Mouse (Mus musculus) forebrain, postnatal 0 days (tissue): ENCODE results near the gene Spag6. TPM values are rescaled to one million over a fixed set of nuclear protein-coding genes. Genes with fewer than 3 reads are reported as not detected.

ENCODE experiments used
- ATAC-seq: fragments of 200-750 bp; cut with Nextera tagmentation; 2 replicates; pipeline ENCODE4 v1.8.0; 2017; ENCODE audit warnings: mild to moderate bottlenecking, moderate library complexity
- DNase-seq: peaks from one replicate; pipeline ENCODE4 v3.0.0-alpha.2; 2015
- H3K27ac ChIP-seq: fragments of 300-500 bp; sonication (generic); 2 replicates; pipeline ENCODE4 v1.5.1; 2014; ENCODE audit warnings: low read depth, mild to moderate bottlenecking, antibody characterized with exemption, low read length, moderate library complexity, mixed read lengths
- H3K27me3 ChIP-seq: fragments of 300-500 bp; sonication (generic); 2 replicates; pipeline ENCODE4 v1.6.1; 2014; ENCODE audit warnings: mild to moderate bottlenecking, low read length, mixed read lengths; ENCODE audit not compliant: insufficient read depth
- H3K36me3 ChIP-seq: fragments of 300-500 bp; sonication (generic); 2 replicates; pipeline ENCODE4 v1.6.1; 2014; ENCODE audit warnings: mild to moderate bottlenecking, moderate library complexity; ENCODE audit not compliant: insufficient read depth
- H3K4me1 ChIP-seq: fragments of 300-500 bp; sonication (generic); 2 replicates; pipeline ENCODE4 v1.6.1; 2014; ENCODE audit warnings: antibody characterized with exemption; ENCODE audit not compliant: insufficient read depth
- H3K4me2 ChIP-seq: fragments of 300-500 bp; sonication (generic); 2 replicates; pipeline ENCODE4 v1.6.1; 2014; ENCODE audit warnings: low read depth, mild to moderate bottlenecking, moderate library complexity
- H3K4me3 ChIP-seq: fragments of 300-500 bp; sonication (generic); 2 replicates; pipeline ENCODE4 v1.5.1; 2014; ENCODE audit warnings: low read depth, low read length, mixed read lengths
- H3K9ac ChIP-seq: fragments of 300-500 bp; sonication (generic); 2 replicates; pipeline ENCODE4 v1.6.1; 2014; ENCODE audit warnings: mild to moderate bottlenecking
- H3K9me3 ChIP-seq: fragments of 300-500 bp; sonication (generic); 2 replicates; pipeline ENCODE4 v1.6.1; 2016; ENCODE audit warnings: low read length
- CTCF ChIP-seq: sonication (generic); IDR thresholded peaks from 2 replicates; pipeline ENCODE4 v1.5.1; 2016; ENCODE audit warnings: antibody characterized with exemption, control low read depth, low read depth
- whole genome bisulfite sequencing: fragments of 180-500 bp; shearing (Covaris S2); extraction: QIAGEN DNeasy Blood & Tissue Kit; methylation state at CpG from one replicate; pipeline ENCODE4 v1.1.7; 2014; 5-methylcytosine and 5-hydroxymethylcytosine counted together
- polyA plus RNA-seq: library from polyadenylated mRNA; unstranded; fragments of >200 nt; fragmentation: Nextera tagmentation; extraction: Ambion mirVana; gene quantifications from 2 replicates; pipeline ENCODE4 v1.2.1, GENCODE M21; 2015
- total RNA-seq: library from RNA; depleted of rRNA; stranded (reverse); fragments of >200 nt; gene quantifications from 2 replicates; pipeline ENCODE4 v1.2.3, GENCODE M21; 2014; rRNA removed

The Spag6 gene
- not detected in 2 replicates for total RNA-seq
- 0.06 and 0.21 TPM in 2 replicates for polyA plus RNA-seq

DNA sequence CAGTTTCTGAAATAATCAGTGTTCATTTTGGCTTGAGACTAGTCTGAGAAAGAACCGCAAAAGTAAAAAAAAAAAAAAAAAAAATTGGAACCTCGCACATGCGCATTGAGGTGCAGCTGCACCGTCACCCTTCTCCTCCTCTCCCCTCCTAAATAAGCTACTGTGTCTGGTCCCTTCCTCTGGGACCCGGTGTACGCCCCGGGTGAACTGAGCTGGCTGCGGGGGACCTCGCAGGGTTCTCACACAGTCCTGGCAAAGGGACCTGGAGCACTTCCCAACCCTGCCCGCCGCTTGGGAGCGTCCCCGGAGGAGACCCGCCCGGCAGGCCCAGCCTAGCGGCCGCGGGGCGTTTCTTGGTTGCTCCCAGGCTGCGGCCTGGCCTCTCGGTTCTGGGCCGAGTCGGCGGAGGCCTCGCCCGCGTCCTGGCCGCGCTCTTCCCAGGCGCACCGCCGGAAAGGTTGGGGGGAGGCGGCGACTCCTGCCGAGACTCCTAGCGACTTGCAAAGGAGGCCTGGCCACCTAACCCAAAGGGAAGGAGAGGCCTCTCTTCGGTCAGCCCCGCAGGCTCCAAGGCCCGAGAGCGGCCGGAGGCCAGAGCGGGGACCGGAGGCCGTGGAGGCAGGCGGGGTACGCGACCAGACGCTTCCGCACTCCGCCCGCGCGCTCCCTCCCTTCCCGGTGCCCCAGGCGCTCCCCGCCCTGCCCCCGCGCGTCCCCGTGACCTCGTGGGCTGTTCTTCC, at the start of gene Spag6:
Gene Spag6, plus strand, starts transcription at position 162 of the 740 bp plus-strand sequence.
- peak; percentile 54 for ATAC-seq
- DNase-seq, result peak; percentile 74
- TF ChIP-seq CTCF, result no peak
- peaks cover 68% of the 10 kb centered on the region for H3K27me3 ChIP-seq
- peak within 1 kb of the TSS; percentile 82 for H3K4me2 ChIP-seq
- 0 out of 2 replicates have a peak, but pooled peaks cover 5% of the 10 kb centered on the region for H3K4me1 ChIP-seq
- H3K27ac ChIP-seq, result no peak within 1 kb of the TSS; the same call in 1 of the 2 replicates
- H3K9ac ChIP-seq, result peak within 1 kb of the TSS; percentile 52
- peak within 1 kb of the TSS; percentile 46 for H3K4me3 ChIP-seq
- no peaks in the 10 kb centered on the region for H3K9me3 ChIP-seq
- WGBS, result 3% methylated on average over 60 of the region's 61 CpGs
- no peaks in the 10 kb centered on the region for H3K36me3 ChIP-seq

DNA sequence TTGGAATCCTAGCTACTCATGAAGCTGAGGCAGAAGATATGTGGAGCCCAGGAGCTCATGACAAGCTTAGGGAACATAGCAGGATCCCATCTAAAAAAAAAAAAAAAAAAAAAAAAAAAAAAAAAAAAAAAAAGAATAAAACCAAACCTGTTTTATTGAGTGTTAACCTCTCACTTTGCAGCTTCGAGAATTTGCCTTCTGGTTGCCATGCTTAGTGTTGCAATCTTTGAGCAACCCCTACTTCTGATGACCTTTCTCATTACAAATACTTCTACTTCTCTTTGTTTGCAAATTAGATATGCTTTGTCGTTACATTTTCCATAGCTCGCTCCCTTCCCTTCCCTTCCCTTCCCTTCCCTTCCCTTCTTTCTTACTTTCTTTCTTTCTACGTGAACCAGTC, 45.3 kb upstream of the Spag6 start:
- Histone ChIP-seq H3K36me3 (no peaks in the 10 kb centered on the region), H3K27me3 (no peaks in the 10 kb centered on the region), H3K4me2 (no peak overlapping the region), H3K4me1 (no peaks in the 10 kb centered on the region), H3K9me3 (no peaks in the 10 kb centered on the region), H3K9ac (no peak overlapping the region), H3K27ac (no peak overlapping the region), H3K4me3 (no peak overlapping the region)
- ATAC-seq (no peak), DNase-seq (no peak)
- no peak for TF ChIP-seq CTCF
- 81% methylated on average over 4 of the region's 4 CpGs for WGBS

DNA sequence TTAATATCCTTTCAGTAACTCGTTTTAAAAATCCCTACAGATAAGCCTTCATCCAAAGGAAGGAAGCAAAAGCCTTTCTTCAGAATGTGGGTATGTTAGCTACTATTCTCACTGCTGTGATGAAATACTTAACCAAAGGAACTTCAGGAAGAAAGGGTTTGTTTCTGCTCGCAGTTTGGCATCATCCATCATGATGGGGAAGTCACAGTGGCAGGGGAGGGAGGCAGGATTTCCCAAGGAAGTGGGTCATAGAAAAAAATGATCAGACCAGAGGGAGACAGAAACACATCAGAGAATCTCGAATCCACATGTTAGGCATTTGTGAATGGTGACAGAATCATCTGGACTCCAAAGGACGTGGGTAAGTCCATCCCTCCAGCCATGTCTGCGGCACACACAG, 39.0 kb upstream of the Spag6 start:
- no peak for ATAC-seq
- Histone ChIP-seq H3K9me3 (no peaks in the 10 kb centered on the region), H3K4me2 (no peak overlapping the region), H3K9ac (no peak overlapping the region), H3K27ac (no peak overlapping the region), H3K4me1 (no peaks in the 10 kb centered on the region), H3K27me3 (no peaks in the 10 kb centered on the region), H3K4me3 (no peak overlapping the region), H3K36me3 (no peaks in the 10 kb centered on the region)
- DNase-seq, result no peak
- no peak for TF ChIP-seq CTCF
- 77% methylated on average over 5 of the region's 5 CpGs for WGBS

DNA sequence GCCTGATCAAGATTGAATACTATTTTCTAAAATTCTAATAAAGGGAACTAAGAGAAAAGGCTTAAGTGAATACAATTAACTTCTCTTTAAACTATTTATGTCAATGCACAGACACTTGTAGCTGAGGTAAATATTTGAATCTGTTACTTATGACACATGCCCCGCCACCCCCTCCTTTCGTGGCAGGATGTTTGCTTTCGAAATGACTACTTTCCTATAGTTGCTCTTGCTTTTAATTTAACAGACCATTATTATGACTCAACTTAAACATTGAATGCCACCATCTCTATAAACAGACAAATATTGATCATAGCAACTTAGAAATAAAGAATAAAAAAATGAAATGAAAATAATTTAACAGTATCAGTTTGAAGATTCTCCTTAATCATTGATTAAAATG, 29.8 kb upstream of the Spag6 start:
- Histone ChIP-seq H3K36me3 (no peaks in the 10 kb centered on the region), H3K4me1 (no peaks in the 10 kb centered on the region), H3K9ac (no peak overlapping the region), H3K4me2 (no peak overlapping the region), H3K9me3 (no peaks in the 10 kb centered on the region), H3K27ac (no peak overlapping the region), H3K27me3 (no peaks in the 10 kb centered on the region), H3K4me3 (no peak overlapping the region)
- 93% methylated on average over 3 of the region's 3 CpGs for WGBS
- no peak for DNase-seq
- no peak for TF ChIP-seq CTCF
- no peak for ATAC-seq

DNA sequence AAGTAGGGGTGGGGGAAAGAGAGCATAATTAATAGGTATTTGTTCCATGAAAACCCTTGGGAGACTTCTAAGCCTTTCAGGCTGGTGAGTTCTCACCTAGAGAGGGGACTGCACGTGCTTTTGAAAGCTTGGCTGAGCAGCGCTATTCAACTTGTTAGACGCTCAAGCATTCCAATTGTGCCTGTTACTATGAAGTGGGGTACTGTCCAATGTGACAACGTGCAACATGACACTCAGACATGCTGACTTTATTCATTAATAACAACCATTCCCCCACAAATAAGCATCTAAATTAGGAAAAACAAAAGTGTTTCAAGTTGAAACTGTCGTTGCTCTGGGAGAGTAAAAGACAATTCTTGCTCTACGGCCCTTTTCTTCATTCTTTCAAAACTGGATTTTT, 22.8 kb upstream of the Spag6 start:
- Histone ChIP-seq H3K36me3 (no peaks in the 10 kb centered on the region), H3K9me3 (no peaks in the 10 kb centered on the region), H3K27ac (no peak overlapping the region), H3K27me3 (no peaks in the 10 kb centered on the region), H3K4me3 (no peak overlapping the region), H3K4me1 (0 out of 2 replicates have a peak, but pooled peaks cover 6% of the 10 kb centered on the region), H3K9ac (no peak overlapping the region), H3K4me2 (no peak overlapping the region)
- 17% methylated on average over 6 of the region's 6 CpGs for WGBS
- TF ChIP-seq CTCF, result no peak
- ATAC-seq (no peak), DNase-seq (no peak)

DNA sequence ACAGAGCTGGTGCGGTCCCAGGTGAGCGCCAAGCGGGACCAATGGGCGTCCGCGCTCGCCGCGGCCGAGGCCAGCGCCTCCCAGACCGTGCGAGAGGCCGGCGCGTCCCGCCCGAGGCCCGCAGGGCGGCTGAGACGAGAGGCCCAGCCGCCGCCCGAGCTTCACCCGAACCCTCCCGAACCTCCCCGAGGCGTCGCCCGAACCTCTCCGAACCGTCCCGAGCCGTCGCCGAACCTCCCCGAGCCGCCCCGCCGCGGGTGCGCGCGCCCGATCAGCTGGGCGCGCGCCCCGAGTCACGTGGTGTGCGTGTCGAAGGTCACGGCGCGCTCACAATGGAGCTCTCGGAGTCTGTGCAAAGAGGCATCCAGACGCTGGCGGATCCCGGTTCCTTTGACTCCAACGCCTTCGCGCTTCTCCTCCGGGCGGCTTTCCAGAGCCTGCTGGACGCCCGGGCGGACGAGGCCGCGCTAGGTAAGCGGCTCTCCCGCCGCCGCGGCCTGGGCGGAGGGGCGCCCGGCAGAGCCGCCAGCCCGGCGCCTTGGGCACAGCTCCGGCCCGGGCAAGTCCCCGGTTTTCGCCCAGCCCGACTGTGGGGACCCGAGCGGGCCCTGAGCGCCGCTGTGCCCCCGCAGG, 21.6 kb upstream of the Spag6 start, which contains the start of gene Commd3:
Gene Commd3, plus strand, starts transcription at position 252 of the 633 bp plus-strand sequence.
- Histone ChIP-seq H3K9ac (peak within 1 kb of the TSS; percentile 99), H3K4me2 (peak within 1 kb of the TSS; percentile 67), H3K4me1 (0 out of 2 replicates have a peak, but pooled peaks cover 7% of the 10 kb centered on the region), H3K4me3 (peak within 1 kb of the TSS; percentile 94), H3K27ac (peak within 1 kb of the TSS; percentile 97), H3K9me3 (no peaks in the 10 kb centered on the region), H3K36me3 (no peaks in the 10 kb centered on the region), H3K27me3 (no peaks in the 10 kb centered on the region)
- 1% methylated on average over 82 of the region's 91 CpGs for WGBS
- no peak for TF ChIP-seq CTCF
- peak; percentile 98 for DNase-seq
- peak; percentile 91 for ATAC-seq

DNA sequence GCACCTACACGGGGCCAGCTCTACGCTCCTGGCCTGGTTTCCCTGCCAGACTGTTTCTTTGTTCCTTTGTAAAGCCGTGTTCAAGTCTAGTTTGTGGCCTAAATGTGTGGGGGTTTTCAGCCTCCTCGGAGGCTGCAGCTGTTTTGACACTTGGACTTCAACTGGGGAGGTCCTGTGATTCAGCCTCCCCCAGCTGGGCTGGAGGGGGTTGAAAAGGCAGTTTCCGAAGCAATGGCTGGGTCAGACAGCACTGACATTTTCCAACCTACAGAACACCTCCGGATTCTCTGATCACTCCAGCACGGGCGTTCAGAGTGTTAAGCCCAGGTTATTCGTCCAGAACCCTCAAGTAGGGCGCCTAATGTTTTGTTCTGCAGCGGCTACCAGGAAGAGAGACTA, 21.1 kb upstream of the Spag6 start:
- no peaks in the 10 kb centered on the region for H3K9me3 ChIP-seq
- 3% methylated on average over 11 of the region's 11 CpGs for WGBS
- peak overlapping the region; percentile 94 for H3K4me3 ChIP-seq
- no peaks in the 10 kb centered on the region for H3K27me3 ChIP-seq
- H3K9ac ChIP-seq, result peak overlapping the region; percentile 99
- TF ChIP-seq CTCF, result no peak
- 0 out of 2 replicates have a peak, but pooled peaks cover 7% of the 10 kb centered on the region for H3K4me1 ChIP-seq
- no peaks in the 10 kb centered on the region for H3K36me3 ChIP-seq
- peak overlapping the region; percentile 97 for H3K27ac ChIP-seq
- ATAC-seq (no peak), DNase-seq (peak; percentile 71)
- H3K4me2 ChIP-seq, result peak overlapping the region; percentile 67
